Mouse (Mus musculus) midbrain, embryonic 10.5 days (tissue): Measurements from ENCODE around the gene Add1. TPM values are rescaled to one million over a fixed set of nuclear protein-coding genes. Genes with fewer than 3 reads are reported as not detected.
"Not testable (repeated sequence)": the region's sequence is repeated elsewhere in the genome, so short reads cannot be mapped to it uniquely, and the experiment has no call there.

ENCODE experiments used
- DNase-seq: peaks from one replicate; pipeline ENCODE4 v3.0.0-alpha.2; 2017; ENCODE audit warnings: low spot score
- H3K27ac ChIP-seq: fragments of 300-500 bp; sonication (generic); replicated peaks from 2 replicates; pipeline ENCODE4 v1.5.1; 2016; ENCODE audit warnings: mild to moderate bottlenecking
- H3K27me3 ChIP-seq: fragments of 300-500 bp; sonication (generic); 2 replicates; pipeline ENCODE4 v1.6.1; 2016; ENCODE audit warnings: low read depth, mild to moderate bottlenecking; ENCODE audit not compliant: poor library complexity, severe bottlenecking
- H3K36me3 ChIP-seq: fragments of 300-500 bp; sonication (generic); 2 replicates; pipeline ENCODE4 v1.6.1; 2016; ENCODE audit warnings: mild to moderate bottlenecking, moderate library complexity
- H3K4me1 ChIP-seq: fragments of 300-500 bp; sonication (generic); 2 replicates; pipeline ENCODE4 v1.6.1; 2016
- H3K4me3 ChIP-seq: fragments of 300-500 bp; sonication (generic); 2 replicates; pipeline ENCODE4 v1.5.1; 2016; ENCODE audit warnings: mild to moderate bottlenecking, moderate library complexity
- H3K9me3 ChIP-seq: fragments of 300-500 bp; sonication (generic); replicated peaks from 2 replicates; pipeline ENCODE4 v1.6.1; 2016; ENCODE audit warnings: mild to moderate bottlenecking
- WGBS: fragments of 180-500 bp; shearing (Covaris S2); methylation state at CpG from one replicate; pipeline ENCODE4 v1.1.7; 2016; 5-methylcytosine and 5-hydroxymethylcytosine counted together
- polyA plus RNA-seq: library from polyadenylated mRNA; unstranded; fragments of >200 nt; fragmentation: Nextera tagmentation; extraction: Ambion mirVana; gene quantifications from 2 replicates; pipeline ENCODE4 v1.2.1, GENCODE M21; 2016

The Add1 gene
- polyA plus RNA-seq, 1 experiment from 2014 or later: 166 TPM

GRCm38 (mm10) chr5:34591388-34592004 is 18.0 kb downstream of the Add1 start:
- Histone ChIP-seq H3K27ac (no peak overlapping the region), H3K27me3 (no peaks in the 10 kb centered on the region), H3K4me3 (no peak overlapping the region), H3K36me3 (peaks cover 12% of the 10 kb centered on the region; the same call in 1 of the 2 replicates), H3K4me1 (peaks cover 39% of the 10 kb centered on the region), H3K9me3 (no peaks in the 10 kb centered on the region)
- WGBS: 23% methylated on average over 5 of the region's 5 CpGs
- DNase-seq: no peak

- not testable (repeated sequence) for H3K9me3 ChIP-seq, H3K27ac ChIP-seq, DNase-seq, H3K27me3 ChIP-seq, H3K4me3 ChIP-seq
- H3K4me1 ChIP-seq: peaks cover 32% of the 10 kb centered on the region
- 76% methylated on average over 5 of the region's 5 CpGs for WGBS
- peaks cover 15% of the 10 kb centered on the region for H3K36me3 ChIP-seq
Measured at GRCm38 (mm10) chr5:34592224-34592623, 18.8 kb downstream of the Add1 start.

GRCm38 (mm10) chr5:34592666-34593065 is 19.2 kb downstream of the Add1 start:
- DNase-seq: no peak
- Histone ChIP-seq H3K27ac (no peak overlapping the region), H3K4me1 (peaks cover 27% of the 10 kb centered on the region), H3K4me3 (no peak overlapping the region), H3K36me3 (peaks cover 19% of the 10 kb centered on the region), H3K9me3 (no peaks in the 10 kb centered on the region), H3K27me3 (no peaks in the 10 kb centered on the region)
- WGBS: 94% methylated on average over 6 of the region's 6 CpGs

GRCm38 (mm10) chr5:34593202-34593727 is 19.8 kb downstream of the Add1 start:
- Histone ChIP-seq H3K27me3 (no peaks in the 10 kb centered on the region), H3K27ac (no peak overlapping the region), H3K9me3 (no peaks in the 10 kb centered on the region), H3K36me3 (peaks cover 24% of the 10 kb centered on the region), H3K4me1 (peaks cover 24% of the 10 kb centered on the region), H3K4me3 (no peak overlapping the region)
- 95% methylated on average over 9 of the region's 9 CpGs for WGBS
- DNase-seq: no peak

- Histone ChIP-seq H3K27me3 (no peaks in the 10 kb centered on the region), H3K9me3 (no peaks in the 10 kb centered on the region), H3K36me3 (peaks cover 67% of the 10 kb centered on the region), H3K4me3 (no peak overlapping the region), H3K4me1 (no peaks in the 10 kb centered on the region), H3K27ac (no peak overlapping the region)
- WGBS: 94% methylated on average over 5 of the region's 5 CpGs
- no peak for DNase-seq
Measured at GRCm38 (mm10) chr5:34604576-34604975, 31.1 kb downstream of the Add1 start.

- Histone ChIP-seq H3K36me3 (peaks cover 73% of the 10 kb centered on the region), H3K4me3 (no peak overlapping the region), H3K27me3 (no peaks in the 10 kb centered on the region), H3K9me3 (no peaks in the 10 kb centered on the region), H3K27ac (no peak overlapping the region), H3K4me1 (no peaks in the 10 kb centered on the region)
- WGBS: 90% methylated on average over 8 of the region's 8 CpGs
- no peak for DNase-seq
Measured at GRCm38 (mm10) chr5:34607100-34607880, 33.8 kb downstream of the Add1 start.

- no peak for DNase-seq
- Histone ChIP-seq H3K27ac (no peak overlapping the region), H3K27me3 (no peaks in the 10 kb centered on the region), H3K4me3 (no peak overlapping the region), H3K9me3 (no peaks in the 10 kb centered on the region), H3K36me3 (peaks cover 71% of the 10 kb centered on the region), H3K4me1 (no peaks in the 10 kb centered on the region)
- 87% methylated on average over 3 of the region's 3 CpGs for WGBS
Measured at GRCm38 (mm10) chr5:34608226-34608625, 34.8 kb downstream of the Add1 start.

- WGBS: 90% methylated on average over 4 of the region's 4 CpGs
Measured at GRCm38 (mm10) chr5:34609966-34610365, 36.5 kb downstream of the Add1 start.

GRCm38 (mm10) chr5:34632996-34633395 is 59.5 kb downstream of the Add1 start:
- WGBS: 91% methylated on average over 2 of the region's 2 CpGs
- Histone ChIP-seq H3K36me3 (peaks cover 86% of the 10 kb centered on the region), H3K9me3 (no peaks in the 10 kb centered on the region), H3K27ac (no peak overlapping the region), H3K4me1 (peaks cover 36% of the 10 kb centered on the region), H3K27me3 (no peaks in the 10 kb centered on the region), H3K4me3 (no peak overlapping the region)
- no peak for DNase-seq

More at GRCm38 (mm10) chr5:34609966-34610365, 36.5 kb downstream of the Add1 start:
- no peak for DNase-seq
- Histone ChIP-seq H3K36me3 (peaks cover 82% of the 10 kb centered on the region), H3K4me3 (no peak overlapping the region), H3K9me3 (no peaks in the 10 kb centered on the region), H3K27me3 (no peaks in the 10 kb centered on the region), H3K27ac (no peak overlapping the region), H3K4me1 (no peaks in the 10 kb centered on the region)

- Histone ChIP-seq H3K27me3 (no peaks in the 10 kb centered on the region), H3K36me3 (peaks cover 86% of the 10 kb centered on the region), H3K9me3 (no peaks in the 10 kb centered on the region), H3K4me3 (no peak overlapping the region), H3K27ac (no peak overlapping the region), H3K4me1 (peaks cover 36% of the 10 kb centered on the region)
- WGBS: 83% methylated on average over 4 of the region's 4 CpGs
- no peak for DNase-seq
Measured at GRCm38 (mm10) chr5:34633641-34634040, 60.2 kb downstream of the Add1 start.

GRCm38 (mm10) chr5:34634746-34635400 is 61.4 kb downstream of the Add1 start:
- 92% methylated on average over 13 of the region's 13 CpGs for WGBS
- no peak for DNase-seq
- Histone ChIP-seq H3K36me3 (peaks cover 86% of the 10 kb centered on the region), H3K9me3 (no peaks in the 10 kb centered on the region), H3K27me3 (no peaks in the 10 kb centered on the region), H3K4me1 (peaks cover 37% of the 10 kb centered on the region), H3K4me3 (no peak overlapping the region), H3K27ac (0 out of 2 replicates have a peak overlapping the region, but pooled peaks have one; percentile 17)

- H3K9me3 ChIP-seq: no peaks in the 10 kb centered on the region
- no peaks in the 10 kb centered on the region for H3K27me3 ChIP-seq
- peaks cover 86% of the 10 kb centered on the region for H3K36me3 ChIP-seq
- 65% methylated on average over 10 of the region's 10 CpGs for WGBS
- peak overlapping the region; percentile 86; the same call in 1 of the 2 replicates for H3K27ac ChIP-seq
- DNase-seq: no peak
- H3K4me3 ChIP-seq: peak overlapping the region; percentile 66
- peaks cover 38% of the 10 kb centered on the region for H3K4me1 ChIP-seq
Measured at GRCm38 (mm10) chr5:34635665-34636192, 62.3 kb downstream of the Add1 start.
